Mouse (Mus musculus): ENCODE measurements around the gene Trim69. TPM values are rescaled to one million over a fixed set of nuclear protein-coding genes. Genes with fewer than 3 reads are reported as not detected.

Trim69 gene
- polyA plus RNA-seq (2012; fragmentation: generic; extraction: Trizol) = 0.06 TPM
- long read RNA-seq, experiment 1 = 0 reads
- long read RNA-seq, experiment 2 = 0 reads

GRCm38 (mm10) chr2:122160680-122161079 lies at the start of gene Trim69:
Gene Trim69, plus strand, starts transcription at chr2:122160700.
- Histone ChIP-seq H3K79me2 (ENCODE audit: control insufficient read depth, insufficient read depth) (no peaks in the 10 kb centered on the region), H3ac (ENCODE audit: control insufficient read depth, insufficient read length, low read depth) (no peak within 1 kb of the TSS), H3K79me3 (ENCODE audit: low read depth) (no peaks in the 10 kb centered on the region), H3K36me3 (ENCODE audit: control insufficient read depth, insufficient read depth) (no peaks in the 10 kb centered on the region), H3K27me3 (ENCODE audit: control insufficient read depth, insufficient read depth, insufficient read length) (no peaks in the 10 kb centered on the region), H3K4me3 (ENCODE audit: insufficient read depth, poor library complexity, severe bottlenecking) (no peak within 1 kb of the TSS)
- TF ChIP-seq FOSL1 (IDR thresholded peaks at IDR 0.05; ENCODE audit: insufficient read depth, low read length, poor library complexity, severe bottlenecking) (no peak), CTCF (IDR thresholded peaks at IDR 0.05; ENCODE audit: control insufficient read depth, insufficient read depth, insufficient read length) (peak; percentile 14)

- H3K27me3 ChIP-seq (ENCODE audit: control insufficient read depth, insufficient read depth, insufficient read length) = no peaks in the 10 kb centered on the region
- H3K79me3 ChIP-seq (ENCODE audit: low read depth) = no peaks in the 10 kb centered on the region
- H3K79me2 ChIP-seq (ENCODE audit: control insufficient read depth, insufficient read depth) = peaks cover 16% of the 10 kb centered on the region
- H3K36me3 ChIP-seq (ENCODE audit: control insufficient read depth, insufficient read depth) = peaks cover 7% of the 10 kb centered on the region
- H3K4me3 ChIP-seq (ENCODE audit: insufficient read depth, poor library complexity, severe bottlenecking) = no peak overlapping the region
- TF ChIP-seq MYOG (IDR thresholded peaks at IDR 0.05; ENCODE audit: control insufficient read depth, extremely low read depth, insufficient read length) = no peak
- TF ChIP-seq MYOD1 (IDR thresholded peaks at IDR 0.05; ENCODE audit: control insufficient read depth, insufficient read length, low read depth) = no peak
- no peak for TF ChIP-seq CTCF (IDR thresholded peaks at IDR 0.05; ENCODE audit: control insufficient read depth, insufficient read depth, insufficient read length)
- TF ChIP-seq MAX (IDR thresholded peaks at IDR 0.05) = no peak
- no peak for TF ChIP-seq USF1 (IDR thresholded peaks at IDR 0.05; ENCODE audit: low read depth)
- TF ChIP-seq CEBPB (IDR thresholded peaks at IDR 0.05; ENCODE audit: low read depth) = no peak
- TF ChIP-seq FOSL1 (IDR thresholded peaks at IDR 0.05; ENCODE audit: insufficient read depth, low read length, poor library complexity, severe bottlenecking) = no peak
- no peak overlapping the region for H3ac ChIP-seq (ENCODE audit: control insufficient read depth, insufficient read length, low read depth)
These were observed 43.6 kb upstream of the Trim69 start for GRCm38 (mm10) chr2:122116888-122117287.

GRCm38 (mm10) chr2:122117961-122118958 lies 42.2 kb upstream of the Trim69 start, which contains the start of gene Spg11:
Gene Spg11, minus strand, starts transcription at chr2:122118386.
- Histone ChIP-seq H3K79me2 (ENCODE audit: control insufficient read depth, insufficient read depth) (peaks cover 16% of the 10 kb centered on the region), H3K4me3 (ENCODE audit: insufficient read depth, poor library complexity, severe bottlenecking) (peak within 1 kb of the TSS; percentile 76), H3K36me3 (ENCODE audit: control insufficient read depth, insufficient read depth) (peaks cover 4% of the 10 kb centered on the region), H3K27me3 (ENCODE audit: control insufficient read depth, insufficient read depth, insufficient read length) (no peaks in the 10 kb centered on the region), H3ac (ENCODE audit: control insufficient read depth, insufficient read length, low read depth) (peak within 1 kb of the TSS; percentile 87), H3K79me3 (ENCODE audit: low read depth) (no peaks in the 10 kb centered on the region)
- TF ChIP-seq MYOD1 (IDR thresholded peaks at IDR 0.05; ENCODE audit: control insufficient read depth, insufficient read length, low read depth) (no peak), MAX (IDR thresholded peaks at IDR 0.05) (peak; percentile 23), FOSL1 (IDR thresholded peaks at IDR 0.05; ENCODE audit: insufficient read depth, low read length, poor library complexity, severe bottlenecking) (no peak), USF1 (IDR thresholded peaks at IDR 0.05; ENCODE audit: low read depth) (peak; percentile 43)

GRCm38 (mm10) chr2:122125680-122126572 lies 34.6 kb upstream of the Trim69 start:
- no peaks in the 10 kb centered on the region for H3K36me3 ChIP-seq (ENCODE audit: control insufficient read depth, insufficient read depth)
- H3K27me3 ChIP-seq (ENCODE audit: control insufficient read depth, insufficient read depth, insufficient read length) = no peaks in the 10 kb centered on the region
- H3ac ChIP-seq (ENCODE audit: control insufficient read depth, insufficient read length, low read depth) = no peak overlapping the region
- peak; percentile 58 for TF ChIP-seq MYOD1 (IDR thresholded peaks at IDR 0.05; ENCODE audit: control insufficient read depth, insufficient read length, low read depth)
- TF ChIP-seq MAX (IDR thresholded peaks at IDR 0.05) = no peak
- H3K79me3 ChIP-seq (ENCODE audit: low read depth) = no peaks in the 10 kb centered on the region
- H3K4me3 ChIP-seq (ENCODE audit: insufficient read depth, poor library complexity, severe bottlenecking) = no peak overlapping the region
- H3K79me2 ChIP-seq (ENCODE audit: control insufficient read depth, insufficient read depth) = no peaks in the 10 kb centered on the region

GRCm38 (mm10) chr2:122126765-122127347 lies 33.6 kb upstream of the Trim69 start:
- Histone ChIP-seq H3K4me3 (ENCODE audit: insufficient read depth, poor library complexity, severe bottlenecking) (no peak overlapping the region), H3K27me3 (ENCODE audit: control insufficient read depth, insufficient read depth, insufficient read length) (no peaks in the 10 kb centered on the region), H3ac (ENCODE audit: control insufficient read depth, insufficient read length, low read depth) (no peak overlapping the region), H3K36me3 (ENCODE audit: control insufficient read depth, insufficient read depth) (no peaks in the 10 kb centered on the region), H3K79me3 (ENCODE audit: low read depth) (no peaks in the 10 kb centered on the region), H3K79me2 (ENCODE audit: control insufficient read depth, insufficient read depth) (no peaks in the 10 kb centered on the region)
- TF ChIP-seq CEBPB (IDR thresholded peaks at IDR 0.05; ENCODE audit: low read depth) (no peak), MYOD1 (IDR thresholded peaks at IDR 0.05; ENCODE audit: control insufficient read depth, insufficient read length, low read depth) (no peak), USF1 (IDR thresholded peaks at IDR 0.05; ENCODE audit: low read depth) (no peak)
